Mouse (Mus musculus) c-Kit-positive CD71-positive TER-119-positive erythroid progenitor cells, embryonic 14.5 days (primary cell): ENCODE data around the gene Fbp1.
"Not testable (repeated sequence)": the region's sequence is repeated elsewhere in the genome, so short reads cannot be mapped to it uniquely, and the experiment has no call there.

Source experiments
- DNase-seq: peaks from one replicate; pipeline ENCODE4 v3.0.0-alpha.2; 2013; ENCODE audit warnings: low spot score

Fbp1 gene

DNA sequence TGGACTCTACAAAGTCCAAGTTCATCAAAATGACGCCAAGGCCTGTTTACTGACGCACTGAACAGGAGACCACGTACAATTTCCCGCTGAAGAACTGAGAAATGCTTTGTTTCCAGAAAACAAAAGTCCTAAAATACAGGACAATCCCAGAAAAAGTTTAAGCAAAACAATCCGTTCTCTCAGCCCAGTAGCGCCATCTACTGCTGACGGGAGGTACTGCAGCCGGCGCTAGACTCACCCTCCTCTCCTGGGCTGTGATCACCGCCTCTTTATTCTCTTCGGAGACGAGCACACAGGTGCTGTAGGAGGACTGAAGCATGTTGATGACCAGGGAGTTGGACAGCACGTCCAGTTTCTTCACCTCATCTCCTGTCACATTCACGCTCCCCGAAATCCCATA is 33.4 kb downstream of the Fbp1 start:
- DNase-seq, result peak; percentile 48

DNA sequence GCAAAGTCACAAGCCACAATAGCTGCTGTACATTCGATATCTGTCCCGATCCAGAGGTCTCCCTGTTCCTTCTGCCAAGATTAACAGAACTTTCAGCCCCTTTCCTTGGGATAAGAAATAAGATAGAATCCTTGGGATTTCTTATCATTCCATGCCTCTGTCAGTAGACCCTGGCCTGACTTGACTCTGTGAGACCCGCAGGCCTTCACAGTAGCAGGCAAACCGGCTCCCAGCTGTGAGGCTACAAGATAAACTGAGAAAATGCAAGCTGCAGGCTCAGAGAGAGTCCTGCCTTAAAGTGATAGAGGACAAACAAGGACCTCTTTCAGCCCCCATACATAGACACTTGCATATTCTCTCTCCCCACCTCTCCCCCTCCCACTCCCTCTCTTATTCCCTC is 54.7 kb downstream of the Fbp1 start:
- DNase-seq, result no peak

DNA sequence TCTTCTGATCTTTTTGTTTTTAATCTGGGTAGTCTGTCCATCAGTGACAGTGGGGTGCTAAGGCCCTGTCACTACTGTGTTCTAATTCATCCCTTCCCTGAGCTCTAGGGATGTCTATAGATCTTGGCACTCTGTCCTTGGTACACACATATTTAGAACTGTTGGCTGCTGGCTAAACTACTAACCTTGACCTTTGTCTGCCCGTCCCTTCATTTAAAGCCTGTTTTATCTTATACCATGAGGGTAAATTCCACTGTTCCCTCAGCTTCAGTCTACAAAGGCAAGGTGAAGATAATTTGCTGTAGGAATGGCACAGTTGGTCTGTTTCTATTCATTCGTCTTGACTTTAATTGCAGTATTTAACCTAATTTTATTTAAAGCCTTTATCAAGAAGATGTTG is 55.8 kb downstream of the Fbp1 start:
- no peak for DNase-seq

DNA sequence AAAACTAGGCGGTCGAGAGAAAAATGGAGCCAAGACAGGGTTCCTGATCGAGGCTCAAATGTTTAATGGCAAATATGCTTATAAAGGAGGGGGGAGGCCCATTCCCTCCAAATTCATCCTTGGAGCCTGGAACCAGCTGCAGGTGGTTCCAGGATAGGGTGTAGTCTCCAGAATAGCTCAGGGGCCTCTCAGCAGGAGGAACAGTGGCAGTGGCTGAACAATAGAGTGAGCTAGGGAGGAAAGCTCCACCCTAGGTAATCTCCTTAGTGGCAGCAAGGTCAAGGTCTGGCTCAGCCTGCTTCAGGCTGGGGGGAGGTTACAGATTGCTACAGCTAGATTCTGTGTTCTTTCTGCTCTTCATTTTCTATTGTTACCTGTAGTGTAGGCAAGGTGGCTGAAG is 72.4 kb downstream of the Fbp1 start:
- not testable (repeated sequence) for DNase-seq
